Mouse (Mus musculus): ENCODE results near the gene Zfp362.

The Zfp362 gene

GRCm38 (mm10) chr4:128768120-128768519 is 37.7 kb downstream of the Zfp362 start:
- ATAC-seq (ENCODE audit: insufficient number of reproducible peaks, low FRiP score, low TSS enrichment) = no peak

GRCm38 (mm10) chr4:128766929-128767328 is 38.9 kb downstream of the Zfp362 start:
- ATAC-seq (ENCODE audit: insufficient number of reproducible peaks, low FRiP score, low TSS enrichment) = no peak

DNA sequence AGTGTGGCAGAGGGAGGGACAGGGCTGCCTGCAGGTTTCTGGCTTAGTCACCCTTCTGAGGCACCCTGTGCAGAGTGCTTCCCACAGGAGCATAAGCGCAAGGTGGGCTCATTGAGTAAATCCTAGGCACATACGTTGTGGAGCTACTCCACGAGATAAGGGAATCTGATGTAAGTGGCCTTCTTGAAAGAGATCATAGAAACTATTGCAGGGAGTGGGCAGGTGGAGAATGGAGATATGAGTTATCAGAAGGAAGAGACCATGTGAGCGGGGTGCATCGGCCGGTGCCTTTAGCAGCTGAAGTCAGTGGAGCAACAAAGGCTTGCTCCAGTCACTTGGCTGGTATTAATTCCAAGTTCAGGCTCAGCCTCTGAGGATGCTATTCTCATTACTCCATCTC is 45.8 kb downstream of the Zfp362 start:
- ATAC-seq (ENCODE audit: insufficient number of reproducible peaks, low FRiP score, low TSS enrichment) = no peak

- ATAC-seq (ENCODE audit: insufficient number of reproducible peaks, low FRiP score, low TSS enrichment) = no peak
These were observed 46.6 kb downstream of the Zfp362 start for GRCm38 (mm10) chr4:128759214-128759613.

DNA sequence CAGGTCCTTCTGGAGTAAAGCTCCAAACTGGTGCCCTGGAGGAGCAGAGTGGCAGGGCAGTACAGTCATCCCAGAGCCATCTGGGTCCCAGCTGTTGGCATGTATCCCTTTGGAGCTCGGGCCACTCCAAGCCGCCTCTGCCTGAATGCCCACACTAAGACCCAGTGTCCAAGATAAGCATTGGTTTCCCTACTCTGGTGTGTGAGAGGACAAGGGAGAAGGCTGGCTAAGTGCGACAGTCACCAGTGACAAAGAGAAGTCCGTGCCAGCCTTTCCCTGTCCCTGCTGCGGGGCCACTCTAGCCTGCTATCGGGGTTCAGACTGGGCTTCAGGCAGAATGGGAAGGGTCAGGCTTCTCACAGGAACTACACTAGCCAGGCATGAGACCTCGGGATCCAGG is 49.9 kb downstream of the Zfp362 start:
- ATAC-seq (ENCODE audit: insufficient number of reproducible peaks, low FRiP score, low TSS enrichment) = no peak

DNA sequence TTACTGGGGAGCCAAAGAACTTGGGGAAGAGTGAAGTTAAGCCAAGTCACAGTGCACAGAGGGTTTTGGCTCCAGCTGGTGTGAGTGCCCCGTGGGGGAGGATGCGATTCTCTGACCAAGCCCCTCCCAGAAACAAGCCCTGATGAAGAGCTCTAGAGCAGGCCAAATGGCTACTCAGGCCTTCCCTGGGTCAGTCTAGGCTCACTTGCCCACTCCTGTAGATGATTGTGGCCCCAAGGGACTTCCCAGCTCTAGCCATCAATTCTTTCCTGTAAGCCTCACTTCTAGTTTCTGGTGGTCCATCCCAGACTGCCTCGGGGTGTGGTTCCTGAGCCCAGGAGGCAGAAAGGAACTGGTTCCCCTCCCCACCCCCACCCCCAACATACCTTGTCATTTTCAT is 50.8 kb downstream of the Zfp362 start, which contains the start of gene A3galt2:
Gene A3galt2 (plus strand): TSS at position 301 of the 400 bp plus-strand sequence.
- ATAC-seq (ENCODE audit: insufficient number of reproducible peaks, low FRiP score, low TSS enrichment) = no peak

DNA sequence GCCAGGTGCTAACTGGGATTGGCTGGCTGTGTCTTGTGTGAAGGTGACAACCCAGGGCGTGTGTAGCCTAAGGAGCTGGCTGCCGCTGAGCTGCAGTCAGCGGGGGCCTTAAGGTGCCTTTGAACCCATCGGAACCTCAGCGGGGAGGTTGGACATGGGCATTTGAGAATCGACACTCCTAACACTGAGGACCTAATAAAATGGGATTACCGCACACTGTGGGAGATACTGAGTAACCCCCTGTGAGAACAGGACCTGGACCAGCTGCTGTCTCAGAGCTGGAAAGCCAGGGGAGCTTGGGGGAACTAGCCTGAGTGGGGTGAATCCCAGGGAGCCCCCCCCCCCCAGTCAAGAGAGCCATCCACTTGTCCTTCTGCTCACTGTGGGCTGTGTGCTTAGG is 52.3 kb downstream of the Zfp362 start:
- ATAC-seq (ENCODE audit: insufficient number of reproducible peaks, low FRiP score, low TSS enrichment) = no peak

DNA sequence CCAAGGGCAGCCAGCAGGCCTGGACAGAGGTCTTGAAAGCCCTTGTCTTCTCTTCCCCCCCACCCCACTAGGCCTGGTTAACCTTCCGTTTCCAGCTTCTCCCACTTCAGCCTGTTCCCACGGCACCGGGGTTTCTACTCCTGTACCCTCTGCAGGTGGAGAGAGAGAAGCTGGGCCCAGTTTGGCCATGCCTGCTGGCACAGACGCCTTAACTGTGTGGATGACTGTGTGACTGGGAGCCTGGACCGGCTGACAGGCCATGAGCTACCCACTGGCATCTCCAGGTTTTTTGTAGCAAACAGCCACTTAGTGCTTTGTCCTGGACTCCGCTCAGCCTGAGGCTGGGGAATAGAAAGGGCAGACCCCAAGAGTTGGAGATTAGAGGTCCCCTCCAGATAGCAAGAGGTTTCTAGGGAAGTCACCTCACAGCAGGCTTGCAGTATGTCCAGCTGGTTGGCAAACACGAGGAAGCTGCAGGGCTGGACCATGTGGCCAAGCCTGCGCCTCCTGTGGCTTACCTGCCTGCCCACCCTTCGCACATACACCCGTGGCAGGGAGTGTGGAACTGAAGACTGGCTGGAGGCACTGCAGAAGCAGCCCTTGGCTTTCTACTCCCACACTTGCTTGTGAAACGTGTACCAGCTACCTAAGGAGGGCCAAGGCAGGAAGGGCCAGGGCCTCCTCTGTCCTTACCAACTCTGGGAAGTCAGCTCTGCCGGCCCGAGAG is 53.7 kb downstream of the Zfp362 start:
- no peak for ATAC-seq (ENCODE audit: insufficient number of reproducible peaks, low FRiP score, low TSS enrichment)

GRCm38 (mm10) chr4:128751006-128751405 is 54.8 kb downstream of the Zfp362 start:
- no peak for ATAC-seq (ENCODE audit: insufficient number of reproducible peaks, low FRiP score, low TSS enrichment)

GRCm38 (mm10) chr4:128748309-128748708 is 57.5 kb downstream of the Zfp362 start:
- ATAC-seq (ENCODE audit: insufficient number of reproducible peaks, low FRiP score, low TSS enrichment) = no peak

- ATAC-seq (ENCODE audit: insufficient number of reproducible peaks, low FRiP score, low TSS enrichment) = no peak
These were observed 58.1 kb downstream of the Zfp362 start for GRCm38 (mm10) chr4:128747614-128748270.

- no peak for ATAC-seq (ENCODE audit: insufficient number of reproducible peaks, low FRiP score, low TSS enrichment)
These were observed 60.7 kb downstream of the Zfp362 start for GRCm38 (mm10) chr4:128745160-128745559.

DNA sequence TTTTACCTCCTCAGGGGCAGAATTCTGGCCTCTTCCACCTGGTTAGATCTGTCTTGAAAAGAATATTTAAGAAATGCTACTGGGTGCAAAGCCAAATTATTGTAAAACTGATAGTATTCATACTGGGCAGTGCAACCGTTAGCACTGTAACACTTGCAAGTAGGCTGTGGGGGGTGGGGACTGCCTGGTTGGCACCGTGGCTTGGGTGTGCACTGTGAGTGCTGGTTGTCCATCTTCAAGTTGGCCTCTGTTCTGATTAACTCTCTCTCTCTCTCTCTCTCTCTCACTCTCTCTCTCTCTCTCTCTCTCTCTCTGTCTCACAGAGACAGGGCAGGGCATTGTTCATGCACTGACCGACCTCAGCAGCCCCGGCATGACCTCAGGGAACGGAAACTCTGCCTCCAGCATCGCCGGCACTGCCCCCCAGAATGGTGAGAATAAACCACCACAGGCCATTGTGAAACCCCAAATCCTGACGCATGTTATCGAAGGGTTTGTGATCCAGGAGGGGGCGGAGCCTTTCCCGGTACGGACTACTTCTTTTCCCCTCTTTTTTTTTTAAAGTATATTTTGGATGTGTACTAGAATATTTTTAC is 62.7 kb downstream of the Zfp362 start:
- ATAC-seq (ENCODE audit: insufficient number of reproducible peaks, low FRiP score, low TSS enrichment) = no peak

- ATAC-seq (ENCODE audit: insufficient number of reproducible peaks, low FRiP score, low TSS enrichment) = no peak
These were observed 63.4 kb downstream of the Zfp362 start for GRCm38 (mm10) chr4:128742379-128742970.

DNA sequence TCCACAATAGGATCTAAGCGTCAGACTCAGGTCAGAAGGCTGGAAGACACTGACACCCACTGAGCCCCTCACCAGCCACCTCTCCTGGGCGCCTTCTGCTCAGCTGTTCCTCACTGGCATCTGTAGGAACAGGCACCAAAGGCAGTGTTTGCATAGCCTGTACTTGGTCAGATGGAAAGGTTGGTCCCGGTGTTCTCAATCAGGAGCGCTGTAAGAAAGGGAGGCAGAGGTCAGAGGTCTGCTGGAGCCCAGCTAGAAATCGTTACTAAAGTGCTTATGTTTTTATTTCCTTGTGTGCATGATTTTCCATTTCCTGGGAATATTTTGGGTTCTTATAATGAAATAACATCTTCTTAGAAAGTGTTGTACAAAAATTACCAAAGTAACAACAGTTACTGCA is 63.9 kb downstream of the Zfp362 start:
- ATAC-seq (ENCODE audit: insufficient number of reproducible peaks, low FRiP score, low TSS enrichment) = no peak

DNA sequence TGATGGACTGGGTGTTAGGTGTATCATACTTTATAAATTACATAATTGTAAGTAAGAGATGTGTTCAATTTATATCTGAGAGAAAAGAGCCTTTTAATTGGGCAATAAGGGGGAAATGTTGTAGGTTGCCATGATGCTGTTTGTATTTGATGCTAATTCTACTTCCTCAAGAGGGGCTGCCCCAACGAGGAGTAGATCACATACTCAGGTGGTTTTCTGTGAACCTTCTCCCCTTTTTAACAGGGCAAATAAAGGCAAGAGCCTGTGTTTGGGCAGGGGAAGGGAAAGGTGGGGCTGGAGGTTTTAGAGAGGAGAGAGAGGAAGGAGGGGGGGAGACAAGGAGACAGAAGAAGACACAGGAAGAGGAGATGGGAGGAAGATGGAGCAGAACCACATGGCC is 65.0 kb downstream of the Zfp362 start:
- ATAC-seq (ENCODE audit: insufficient number of reproducible peaks, low FRiP score, low TSS enrichment) = no peak

- no peak for ATAC-seq (ENCODE audit: insufficient number of reproducible peaks, low FRiP score, low TSS enrichment)
These were observed 67.8 kb downstream of the Zfp362 start for GRCm38 (mm10) chr4:128737825-128738610.

DNA sequence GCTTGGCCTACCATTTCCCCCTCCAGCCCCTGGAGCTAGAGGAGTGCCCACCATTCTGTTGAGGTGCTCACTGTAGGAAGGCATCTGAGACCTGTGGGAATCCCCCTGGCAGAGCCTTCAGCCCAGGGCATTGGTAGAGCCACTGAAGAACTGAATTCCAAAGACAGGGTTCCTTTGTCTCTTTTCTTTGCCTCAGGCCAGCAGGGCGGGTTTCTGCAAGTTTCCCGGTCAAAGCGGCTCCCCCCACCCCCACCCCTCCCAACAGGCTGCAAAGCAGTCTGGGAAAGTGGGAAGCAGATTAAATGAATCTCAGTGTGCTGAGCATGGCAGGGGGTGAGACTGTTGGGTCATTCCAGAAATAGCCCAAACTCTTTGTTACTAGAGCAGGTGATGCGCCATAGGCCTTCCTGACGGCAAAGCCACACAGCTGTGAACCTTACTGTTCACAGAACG is 68.7 kb downstream of the Zfp362 start:
- 0 out of 2 replicates have a peak, but pooled peaks have one; percentile 11 for ATAC-seq (ENCODE audit: insufficient number of reproducible peaks, low FRiP score, low TSS enrichment)

DNA sequence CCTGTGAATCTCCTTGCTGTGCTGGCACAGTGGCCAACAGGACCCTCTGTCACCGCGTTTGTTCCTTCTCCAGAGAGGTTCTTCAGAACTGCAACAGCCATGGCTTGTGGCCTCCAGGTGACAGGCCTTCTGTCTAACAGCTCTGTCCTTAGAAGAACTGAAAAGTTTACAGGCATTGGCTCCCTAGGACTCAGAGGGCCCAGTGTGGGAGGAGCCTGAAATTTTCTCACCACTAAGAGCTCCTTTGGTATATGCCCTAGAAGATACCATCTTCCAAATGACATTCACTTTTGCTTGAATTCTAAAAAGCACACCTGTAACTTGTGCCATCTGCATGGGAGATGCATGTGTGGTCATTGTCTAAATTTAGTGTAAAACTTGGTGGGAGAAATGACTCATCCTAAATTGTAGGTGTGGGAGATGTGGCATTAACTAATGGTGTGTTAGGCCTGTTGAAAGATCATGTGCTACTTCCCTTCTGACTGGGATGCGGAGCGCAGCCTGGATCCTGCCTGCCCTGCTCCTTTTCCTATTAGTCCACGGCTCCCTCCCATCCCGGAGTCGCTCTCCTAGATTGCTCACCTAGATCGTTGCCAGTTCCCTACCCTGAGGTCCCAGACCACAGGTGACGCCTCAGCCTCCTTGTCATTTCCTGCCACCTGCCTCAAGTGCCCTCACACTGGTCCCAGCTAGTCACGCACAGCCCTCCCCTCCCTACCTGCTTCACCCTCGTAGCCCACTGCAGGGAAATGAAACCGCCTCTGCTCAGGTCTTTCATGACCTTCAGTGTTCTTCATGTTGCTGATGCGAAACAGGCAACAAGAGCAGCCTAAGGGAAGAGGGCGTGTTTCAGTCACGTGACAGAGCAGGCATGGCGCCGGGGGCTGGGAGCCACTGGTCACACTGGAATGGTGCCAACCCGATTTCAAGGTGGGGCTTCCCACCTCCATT is 70.8 kb downstream of the Zfp362 start:
- ATAC-seq (ENCODE audit: insufficient number of reproducible peaks, low FRiP score, low TSS enrichment) = 0 out of 2 replicates have a peak, but pooled peaks have one; percentile 51
